Mouse (Mus musculus): ENCODE results near the gene Acot7.

Acot7 gene

GRCm38 (mm10) chr4:152272449-152273049, 94.6 kb downstream of the Acot7 start:
- in situ Hi-C loops (cut with MboI, MseI): no loop called here

GRCm38 (mm10) chr4:152273191-152273590, 95.3 kb downstream of the Acot7 start:
- in situ Hi-C loops (cut with MboI, MseI): no loop called here

- in situ Hi-C loops (cut with MboI, MseI): no loop called here
These were observed 95.8 kb downstream of the Acot7 start, which contains the start of gene Gpr153 for GRCm38 (mm10) chr4:152273621-152274236. Gene Gpr153 (plus strand): TSS chr4:152274232.

GRCm38 (mm10) chr4:152274681-152275131, 96.8 kb downstream of the Acot7 start:
- in situ Hi-C loops (cut with MboI, MseI): no loop called here

- in situ Hi-C loops (cut with MboI, MseI): no loop called here
These were observed 98.7 kb downstream of the Acot7 start for GRCm38 (mm10) chr4:152276389-152277347.

- in situ Hi-C loops (cut with MboI, MseI): no loop called here
These were observed 100.0 kb downstream of the Acot7 start for GRCm38 (mm10) chr4:152277916-152278315.

- in situ Hi-C loops (cut with MboI, MseI): no loop called here
These were observed 101.1 kb downstream of the Acot7 start for GRCm38 (mm10) chr4:152278986-152279385.

GRCm38 (mm10) chr4:152281601-152282000, 103.7 kb downstream of the Acot7 start:
- in situ Hi-C loops (cut with MboI, MseI): no loop called here

GRCm38 (mm10) chr4:152282721-152283120, 104.8 kb downstream of the Acot7 start:
- in situ Hi-C loops (cut with MboI, MseI): no loop called here

- in situ Hi-C loops (cut with MboI, MseI): no loop called here
These were observed 105.4 kb downstream of the Acot7 start for GRCm38 (mm10) chr4:152283186-152283950.

GRCm38 (mm10) chr4:152285505-152285904, 107.6 kb downstream of the Acot7 start:
- in situ Hi-C loops (cut with MboI, MseI): loop anchor here (5.0 kb wide), 1 partner anchor 73 kb away; no protein-coding TSS in a partner anchor

- in situ Hi-C loops (cut with MboI, MseI): loop anchor here (5.0 kb wide), 1 partner anchor 74 kb away; no protein-coding TSS in a partner anchor
These were observed 108.2 kb downstream of the Acot7 start for GRCm38 (mm10) chr4:152286183-152286582.

GRCm38 (mm10) chr4:152286887-152287286, 109.0 kb downstream of the Acot7 start:
- in situ Hi-C loops (cut with MboI, MseI): loop anchor here (5.0 kb wide), 1 partner anchor 75 kb away; no protein-coding TSS in a partner anchor

- in situ Hi-C loops (cut with MboI, MseI): loop anchor here (5.0 kb wide), 1 partner anchor 75 kb away; no protein-coding TSS in a partner anchor
These were observed 109.6 kb downstream of the Acot7 start for GRCm38 (mm10) chr4:152287317-152288120.

- in situ Hi-C loops (cut with MboI, MseI): loop anchor here (5.0 kb wide), 1 partner anchor 76 kb away; no protein-coding TSS in a partner anchor
These were observed 110.5 kb downstream of the Acot7 start for GRCm38 (mm10) chr4:152288398-152288945.

GRCm38 (mm10) chr4:152290385-152290784, 112.5 kb downstream of the Acot7 start:
- in situ Hi-C loops (cut with MboI, MseI): loop anchor here (5.0 kb wide), 1 partner anchor 118 kb away; no protein-coding TSS in a partner anchor

GRCm38 (mm10) chr4:152290991-152291390, 113.1 kb downstream of the Acot7 start:
- in situ Hi-C loops (cut with MboI, MseI): loop anchor here (5.0 kb wide), 1 partner anchor 119 kb away; no protein-coding TSS in a partner anchor

- in situ Hi-C loops (cut with MboI, MseI): loop anchor here (5.0 kb wide), 1 partner anchor 119 kb away; no protein-coding TSS in a partner anchor
These were observed 113.6 kb downstream of the Acot7 start, which contains the start of gene Hes3 for GRCm38 (mm10) chr4:152291562-152291961. Gene Hes3 (minus strand): TSS chr4:152291662.

GRCm38 (mm10) chr4:152292102-152292765, 114.3 kb downstream of the Acot7 start:
- in situ Hi-C loops (cut with MboI, MseI): loop anchor here (5.0 kb wide), 1 partner anchor 120 kb away; no protein-coding TSS in a partner anchor

Data from T-helper 1 cell (primary cell).